8 mouse cellular contexts compared by ENCODE assay signal in the genomic region with DNA sequence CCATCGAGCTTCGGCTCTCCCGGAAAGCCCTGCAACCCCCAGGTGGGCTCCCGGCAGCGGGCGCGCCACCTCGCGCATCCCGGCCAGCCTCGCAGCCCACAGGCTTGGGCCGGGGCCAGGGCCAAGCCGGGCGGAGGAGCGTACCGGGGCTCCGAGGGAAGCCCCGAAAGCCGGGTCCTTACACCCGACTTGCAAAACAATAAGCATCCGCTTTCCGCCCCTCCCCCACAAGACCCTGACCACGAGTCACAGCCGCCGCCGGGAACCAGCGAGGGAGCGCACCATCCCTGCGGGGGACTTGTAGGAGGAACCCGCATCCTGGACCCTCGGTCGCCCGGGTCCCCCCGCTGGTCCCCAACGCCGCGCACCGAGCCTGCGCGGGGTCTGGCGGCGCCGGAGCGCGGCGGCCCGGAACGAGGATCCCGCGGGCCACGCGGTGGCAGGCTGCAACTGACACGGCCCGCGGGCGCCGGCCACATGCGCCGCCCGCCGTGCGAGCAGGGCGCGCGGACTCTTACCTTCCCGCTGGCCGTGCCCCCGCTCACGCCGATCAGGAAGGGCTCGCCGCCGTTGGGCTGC. TPM values are rescaled to one million over a fixed set of nuclear protein-coding genes. Genes with fewer than 3 reads are reported as not detected.
DNase-seq lines count a peak whose midpoint lies in the region; ATAC-seq and TF ChIP-seq lines count a peak whose summit lies in the region.

No protein-coding gene starts in this region.

- H3K27me3 ChIP-seq in intestine, embryonic 16.5 days (replicated peaks; ENCODE audit: control insufficient read depth, insufficient read depth, low read length): 0 out of 2 replicates have a peak, but pooled peaks cover 10% of the 10 kb centered on the region
- peaks cover 26% of the 10 kb centered on the region for H3K27me3 ChIP-seq in liver, embryonic 15.5 days
- no peaks in the 10 kb centered on the region for H3K27me3 ChIP-seq in neural tube, embryonic 11.5 days (ENCODE audit: control insufficient read depth, insufficient read depth, low read length)
- no peaks in the 10 kb centered on the region for H3K27me3 ChIP-seq in testis, adult 2 months (ENCODE audit: control insufficient read depth, insufficient read depth, low read length)

- H3K4me3 ChIP-seq in intestine, embryonic 16.5 days (ENCODE audit: low read length): peak overlapping the region; percentile 82
- H3K4me3 ChIP-seq in liver, embryonic 15.5 days (replicated peaks): peak overlapping the region; percentile 79
- H3K4me3 ChIP-seq in neural tube, embryonic 11.5 days (ENCODE audit: low read depth, low read length): peak overlapping the region; percentile 89
- peak overlapping the region; percentile 96 for H3K4me3 ChIP-seq in testis, adult 2 months (ENCODE audit: control insufficient read depth, low read depth, low read length)

- no peaks in the 10 kb centered on the region for H3K9me3 ChIP-seq in intestine, embryonic 16.5 days (ENCODE audit: control insufficient read depth, low read length)
- H3K9me3 ChIP-seq in liver, embryonic 15.5 days (replicated peaks): no peaks in the 10 kb centered on the region
- H3K9me3 ChIP-seq in neural tube, embryonic 11.5 days (ENCODE audit: control insufficient read depth, low read length): no peaks in the 10 kb centered on the region

- no peaks in the 10 kb centered on the region for H3K36me3 ChIP-seq in intestine, embryonic 16.5 days (ENCODE audit: control insufficient read depth, insufficient read depth, low read length)
- H3K36me3 ChIP-seq in liver, embryonic 15.5 days (replicated peaks): no peaks in the 10 kb centered on the region
- H3K36me3 ChIP-seq in neural tube, embryonic 11.5 days (ENCODE audit: control insufficient read depth, insufficient read depth, low read length): no peaks in the 10 kb centered on the region
- H3K36me3 ChIP-seq in testis, adult 2 months (ENCODE audit: control insufficient read depth, insufficient read depth, low read length): no peaks in the 10 kb centered on the region

- TF ChIP-seq CTCF in testis, adult 2 months (IDR thresholded peaks at IDR 0.05; ENCODE audit: control insufficient read depth, insufficient read depth, insufficient replicate concordance, low read depth, low read length): no peak

- peak overlapping the region; percentile 64 for H3K4me2 ChIP-seq in intestine, embryonic 16.5 days (ENCODE audit: low read depth, low read length)
- peak overlapping the region; percentile 98 for H3K4me2 ChIP-seq in liver, embryonic 15.5 days
- peak overlapping the region; percentile 58 for H3K4me2 ChIP-seq in neural tube, embryonic 11.5 days (ENCODE audit: low read depth)

- H3K27ac ChIP-seq in intestine, embryonic 16.5 days (ENCODE audit: low read length): peak overlapping the region; percentile 88
- peak overlapping the region; percentile 77 for H3K27ac ChIP-seq in liver, embryonic 15.5 days (replicated peaks)
- H3K27ac ChIP-seq in neural tube, embryonic 11.5 days (ENCODE audit: low read depth, low read length): peak overlapping the region; percentile 97
- peak overlapping the region; percentile 93 for H3K27ac ChIP-seq in testis, adult 2 months (ENCODE audit: control insufficient read depth, insufficient read depth, low read depth, low read length)

- TF ChIP-seq POLR2A in testis, adult 2 months (IDR thresholded peaks at IDR 0.05; ENCODE audit: control insufficient read depth, low read depth, low read length): no peak

- ATAC-seq in intestine, embryonic 16.5 days: peak; percentile 76
- peak; percentile 45 for ATAC-seq in liver, embryonic 15.5 days (ENCODE audit: insufficient read depth)
- ATAC-seq in neural tube, embryonic 11.5 days (ENCODE audit: insufficient read depth, low FRiP score, low TSS enrichment): peak; percentile 64

- DNase-seq in left cerebral cortex, adult 18-20 months (ENCODE audit: low spot score in 2 of 2): peak; percentile 49 to 53
- no peak for DNase-seq in left cerebral cortex, adult 9 months (ENCODE audit: low spot score in 2 of 2)
- peak; percentile 78 for DNase-seq in cerebellum, adult 9-10 months
- DNase-seq in frontal cortex, postnatal 14 days (ENCODE audit: low spot score in 2 of 2): peak; percentile 59 to 62
- DNase-seq in neural tube, embryonic 11.5 days (ENCODE audit: low spot score): peak; percentile 85

- under 1% methylated on average over 64 of the region's 73 CpGs for WGBS in intestine, embryonic 16.5 days
- under 1% methylated on average over 73 of the region's 73 CpGs for WGBS in liver, embryonic 15.5 days (ENCODE audit: insufficient replicate concordance)
- WGBS in neural tube, embryonic 11.5 days: under 1% methylated on average over 73 of the region's 73 CpGs

- no peaks in the 10 kb centered on the region for H3K4me1 ChIP-seq in intestine, embryonic 16.5 days (ENCODE audit: control insufficient read depth, insufficient read depth, low read length)
- peaks cover 81% of the 10 kb centered on the region for H3K4me1 ChIP-seq in liver, embryonic 15.5 days (replicated peaks)
- H3K4me1 ChIP-seq in neural tube, embryonic 11.5 days (ENCODE audit: control insufficient read depth, insufficient read depth, low read length): peaks cover 14% of the 10 kb centered on the region
- H3K4me1 ChIP-seq in testis, adult 2 months (ENCODE audit: control insufficient read depth, insufficient read depth, low read length): peaks cover 2% of the 10 kb centered on the region

- H3K9ac ChIP-seq in intestine, embryonic 16.5 days (ENCODE audit: low read depth, low read length): peak overlapping the region; percentile 82
- peak overlapping the region; percentile 72 for H3K9ac ChIP-seq in liver, embryonic 15.5 days
- H3K9ac ChIP-seq in neural tube, embryonic 11.5 days (ENCODE audit: low read length): peak overlapping the region; percentile 97

RNA-seq across cellular contexts. Expression of a gene that starts 0.8 kb away (rescaled TPM):
- 10 to 100 TPM; 29.2 to 39.2 TPM for total RNA-seq in left cerebral cortex, adult 18-20 months (2021)
- 30.8 and 36.8 TPM in 2 replicates for polyA plus RNA-seq in intestine, embryonic 16.5 days (2015; fragmentation: Nextera tagmentation; extraction: Ambion mirVana)
- 30.9 and 36.0 TPM in 2 replicates for polyA plus RNA-seq in liver, embryonic 15.5 days (2015; fragmentation: Nextera tagmentation; extraction: Ambion mirVana)
- 116 and 119 TPM in 2 replicates for polyA plus RNA-seq in neural tube, embryonic 11.5 days (2014; fragmentation: Nextera tagmentation; extraction: Ambion mirVana)
- 160 and 161 TPM in 2 replicates for polyA plus RNA-seq in testis, adult 2 months (2012; rRNA removed)

RNA-seq across cellular contexts. Expression of a gene that starts 23.8 kb away (rescaled TPM):
- total RNA-seq in left cerebral cortex, adult 18-20 months (2021): 10 to 100 TPM; 46.0 to 51.6 TPM
- 132 and 133 TPM in 2 replicates for polyA plus RNA-seq in intestine, embryonic 16.5 days (2015; fragmentation: Nextera tagmentation; extraction: Ambion mirVana)
- 55.0 and 55.3 TPM in 2 replicates for polyA plus RNA-seq in liver, embryonic 15.5 days (2015; fragmentation: Nextera tagmentation; extraction: Ambion mirVana)
- 81.9 and 93.0 TPM in 2 replicates for polyA plus RNA-seq in neural tube, embryonic 11.5 days (2014; fragmentation: Nextera tagmentation; extraction: Ambion mirVana)
- 27.7 and 34.0 TPM in 2 replicates for polyA plus RNA-seq in testis, adult 2 months (2012; rRNA removed)

Comparison
In these comparisons a context has a peak if more than half of its experiments do, and no peak if none do; other contexts are left out.
1. DNase-seq: peak in left cerebral cortex, adult 18-20 months (2 of 2), cerebellum, adult 9-10 months (single experiment), frontal cortex, postnatal 14 days (2 of 2) and neural tube, embryonic 11.5 days (single experiment); none in left cerebral cortex, adult 9 months (0 of 2).
2. Peak in every context shown above with its lines, with median percentiles within 50 percentile points of each other: ATAC-seq, H3K27ac ChIP-seq, H3K4me2 ChIP-seq, H3K4me3 ChIP-seq and H3K9ac ChIP-seq.